Mouse (Mus musculus): ENCODE measurements around the gene Cand2.

DNA sequence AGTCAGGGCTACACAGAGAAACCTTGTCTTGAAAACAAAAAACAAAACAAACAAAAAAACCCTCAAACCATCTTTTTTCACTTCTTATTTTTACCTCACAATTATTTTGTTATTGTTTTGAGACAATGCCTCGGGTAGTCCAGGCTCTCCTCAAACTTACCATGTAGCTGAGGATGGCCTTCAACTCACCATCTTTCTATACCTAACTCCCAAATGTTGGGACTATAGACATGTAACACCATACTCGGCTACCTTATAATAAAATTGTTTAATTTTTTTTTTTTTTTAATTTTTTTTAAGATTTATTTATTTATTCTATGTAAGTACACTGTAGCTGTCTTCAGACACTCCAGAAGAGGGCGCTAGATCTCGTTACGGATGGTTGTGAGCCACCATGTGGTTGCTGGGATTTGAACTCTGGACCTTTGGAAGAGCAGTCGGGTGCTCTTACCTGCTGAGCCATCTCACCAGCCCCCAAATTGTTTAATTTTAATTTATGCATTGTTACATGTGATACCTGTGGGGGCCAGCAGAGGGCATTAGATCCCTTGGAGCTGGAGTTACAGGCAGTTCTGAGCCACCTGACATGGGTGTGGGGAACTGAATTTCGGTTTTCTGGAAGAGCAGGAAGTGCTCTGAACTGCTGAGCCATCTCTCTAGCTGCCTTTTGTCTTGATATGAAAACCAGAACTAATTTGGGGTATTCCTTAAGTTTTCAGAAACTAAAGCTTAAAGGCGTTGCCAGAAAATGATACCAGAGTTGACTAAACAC lies 72.5 kb downstream of the Cand2 start:
- TF ChIP-seq CTCF (IDR thresholded peaks at IDR 0.05; ENCODE audit: low read depth) (peak; percentile 68), EP300 (IDR thresholded peaks at IDR 0.05; ENCODE audit: low read depth) (no peak)

Measured in heart, postnatal 0 days (tissue).